Mouse (Mus musculus): ENCODE data around the gene Mup5.
"Not testable (repeated sequence)": the region's sequence is repeated elsewhere in the genome, so short reads cannot be mapped to it uniquely, and the experiment has no call there.

GRCm38 (mm10) chr4:61789699-61790098 lies 45.3 kb downstream of the Mup5 start:
- not testable (repeated sequence) for TF ChIP-seq CTCF, EP300 (IDR thresholded peaks at IDR 0.05; ENCODE audit: low read depth)
